Mouse (Mus musculus): Measurements from ENCODE around the gene L2hgdh. TPM values are rescaled to one million over a fixed set of nuclear protein-coding genes. Genes with fewer than 3 reads are reported as not detected.

The L2hgdh gene
- polyA plus RNA-seq (2014; fragmentation: Illumina TruSeq; extraction: RNeasy Lipid Tissue Mini Kit (QIAGEN cat#74804); ENCODE audit: low read depth, low replicate concordance) = 19.8 TPM

GRCm38 (mm10) chr12:69724711-69725460 is at the start of gene L2hgdh, which contains the start of gene Atp5s:
Gene L2hgdh, minus strand, starts transcription at chr12:69724873.
Gene Atp5s, plus strand, starts transcription at chr12:69724950.

GRCm38 (mm10) chr12:69681566-69682061 is 43.1 kb downstream of the L2hgdh start, which contains the start of gene Sos2:
Gene Sos2, minus strand, starts transcription at chr12:69681852.

Other genes with a start within 250 kb of the L2hgdh start
- 19.7 TPM for gene Vcpkmt, start 141.8 kb downstream of the L2hgdh start, polyA plus RNA-seq (2014; fragmentation: Illumina TruSeq; extraction: RNeasy Lipid Tissue Mini Kit (QIAGEN cat#74804); ENCODE audit: low read depth, low replicate concordance)
- 91.5 TPM for gene Sos2, start 43.0 kb downstream of the L2hgdh start, polyA plus RNA-seq (2014; fragmentation: Illumina TruSeq; extraction: RNeasy Lipid Tissue Mini Kit (QIAGEN cat#74804); ENCODE audit: low read depth, low replicate concordance)
- 47.0 TPM for gene Atp5s, start 77 bp upstream of the L2hgdh start, polyA plus RNA-seq (2014; fragmentation: Illumina TruSeq; extraction: RNeasy Lipid Tissue Mini Kit (QIAGEN cat#74804); ENCODE audit: low read depth, low replicate concordance)
- gene Cdkl1, start 66.4 kb upstream of the L2hgdh start, polyA plus RNA-seq (2014; fragmentation: Illumina TruSeq; extraction: RNeasy Lipid Tissue Mini Kit (QIAGEN cat#74804); ENCODE audit: low read depth, low replicate concordance) = 5.7 TPM
- gene Atl1, start 167.7 kb upstream of the L2hgdh start, polyA plus RNA-seq (2014; fragmentation: Illumina TruSeq; extraction: RNeasy Lipid Tissue Mini Kit (QIAGEN cat#74804); ENCODE audit: low read depth, low replicate concordance) = 6.8 TPM
- 62.8 TPM for gene Map4k5, start 168.3 kb upstream of the L2hgdh start, polyA plus RNA-seq (2014; fragmentation: Illumina TruSeq; extraction: RNeasy Lipid Tissue Mini Kit (QIAGEN cat#74804); ENCODE audit: low read depth, low replicate concordance)